Mouse (Mus musculus) large intestine, adult 2 months (tissue): Measurements from ENCODE around the gene Limch1. TPM values are rescaled to one million over a fixed set of nuclear protein-coding genes. Genes with fewer than 3 reads are reported as not detected.

ENCODE experiments used
- DNase-seq: peaks from one replicate; pipeline ENCODE4 v3.0.0-alpha.2; 2012; ENCODE audit warnings: low read depth, low spot score
- WGBS: fragments of 180-500 bp; shearing (Covaris S2); methylation state at CpG from one replicate; pipeline ENCODE4 v1.1.7; 2018; 5-methylcytosine and 5-hydroxymethylcytosine counted together
- polyA plus RNA-seq: library from polyadenylated mRNA; depleted of rRNA; stranded (reverse); fragments of >200 nt; gene quantifications from 2 replicates; pipeline ENCODE4 v1.2.3, GENCODE M21; 2012; rRNA removed

The Limch1 gene
- 1.3 and 1.6 TPM in 2 replicates for polyA plus RNA-seq

DNA sequence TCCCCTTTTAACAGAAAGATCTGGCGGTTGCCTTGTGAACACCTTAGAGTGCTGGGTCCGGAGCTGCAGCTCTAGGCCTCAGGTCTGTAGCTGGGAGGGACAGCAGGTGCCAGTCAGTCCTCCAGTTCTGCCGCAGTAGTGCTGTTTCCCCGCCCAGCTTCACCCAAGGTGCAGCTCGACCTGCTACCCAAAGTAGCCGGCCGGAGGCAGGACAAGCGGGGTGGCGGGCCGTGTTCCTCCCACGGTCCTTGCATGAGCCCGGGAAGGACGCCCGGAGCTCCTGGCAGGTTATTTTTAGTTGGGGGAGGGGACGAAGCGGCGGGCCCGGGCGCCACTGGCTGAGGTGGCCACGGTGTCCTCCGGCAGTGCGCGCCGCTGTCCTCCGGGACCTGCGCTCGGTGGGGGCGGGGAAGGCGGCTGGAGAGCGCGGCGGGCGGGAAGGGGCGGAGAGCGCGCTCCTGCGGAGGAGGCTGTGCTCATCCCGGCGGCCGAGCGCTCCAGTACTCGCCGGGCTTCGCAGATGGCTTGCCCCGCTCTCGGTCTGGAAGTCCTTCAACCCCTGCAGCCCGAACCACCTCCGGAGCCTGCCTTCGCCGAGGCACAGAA, at the start of gene Limch1:
Limch1 (plus strand) TSS at position 438 of the 606 bp plus-strand sequence.
- 3% methylated on average over 50 of the region's 50 CpGs for WGBS
- DNase-seq = no peak

DNA sequence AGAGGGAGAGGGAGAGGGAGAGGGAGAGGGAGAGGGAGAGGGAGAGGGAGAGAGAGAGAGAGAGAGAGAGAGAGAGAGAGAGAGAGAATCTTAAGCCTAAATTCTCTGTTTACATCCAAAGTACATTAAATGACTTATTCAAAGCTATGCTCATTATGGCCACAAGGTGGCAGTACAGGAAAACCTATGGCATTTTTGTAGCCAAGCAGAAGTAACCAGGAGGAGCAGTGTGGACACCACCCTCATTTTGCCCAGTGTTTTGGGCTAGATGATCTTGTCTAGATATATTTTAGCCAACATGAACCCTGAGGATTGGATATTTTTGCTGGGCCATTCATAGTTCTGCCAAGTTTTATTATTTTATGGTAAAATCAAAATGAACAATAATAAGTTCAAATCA, 48.5 kb upstream of the Limch1 start:
- DNase-seq = peak; percentile 29

GRCm38 (mm10) chr5:66699911-66700310, 45.7 kb upstream of the Limch1 start:
- DNase-seq = no peak
- WGBS = 58% methylated on average over 6 of the region's 6 CpGs

- 86% methylated on average over 4 of the region's 4 CpGs for WGBS
- DNase-seq = no peak
Observed at GRCm38 (mm10) chr5:66701951-66702350, 43.7 kb upstream of the Limch1 start.

DNA sequence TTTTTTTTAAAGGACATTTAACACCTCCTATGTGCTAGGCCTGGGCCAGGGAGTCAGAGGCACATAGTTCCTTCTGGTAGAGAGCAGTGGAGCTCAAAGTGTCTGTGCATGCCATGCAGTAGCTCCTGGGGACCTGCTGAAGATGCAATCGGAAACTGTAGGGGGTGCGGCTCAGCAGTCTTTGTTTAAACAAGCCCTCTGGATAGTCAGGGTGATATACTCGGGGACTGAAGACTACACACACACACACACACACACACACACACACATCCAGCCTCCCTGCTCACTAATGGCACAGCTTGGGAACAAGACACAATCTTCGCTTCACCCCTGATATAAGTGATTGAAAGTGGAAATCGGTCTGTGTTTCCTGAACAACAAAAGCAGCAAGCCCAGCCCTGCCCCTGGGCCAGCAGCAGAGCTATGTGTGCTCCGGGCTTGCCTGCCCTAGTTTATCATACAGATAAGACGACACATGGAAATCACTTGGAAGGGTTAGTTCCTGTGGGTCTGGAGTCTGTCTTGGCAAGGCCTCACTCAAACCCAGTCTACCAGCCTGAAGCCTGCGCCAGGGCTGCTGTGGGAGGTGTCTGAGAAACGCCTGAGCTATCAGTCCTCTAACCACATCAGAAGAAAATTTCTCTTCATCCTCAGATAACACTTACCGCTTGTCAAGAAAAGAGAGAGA, 42.2 kb upstream of the Limch1 start:
- 41% methylated on average over 10 of the region's 10 CpGs for WGBS
- DNase-seq = no peak

- no peak for DNase-seq
- WGBS = 72% methylated on average over 5 of the region's 5 CpGs
Observed at GRCm38 (mm10) chr5:66707859-66708258, 37.8 kb upstream of the Limch1 start.

DNA sequence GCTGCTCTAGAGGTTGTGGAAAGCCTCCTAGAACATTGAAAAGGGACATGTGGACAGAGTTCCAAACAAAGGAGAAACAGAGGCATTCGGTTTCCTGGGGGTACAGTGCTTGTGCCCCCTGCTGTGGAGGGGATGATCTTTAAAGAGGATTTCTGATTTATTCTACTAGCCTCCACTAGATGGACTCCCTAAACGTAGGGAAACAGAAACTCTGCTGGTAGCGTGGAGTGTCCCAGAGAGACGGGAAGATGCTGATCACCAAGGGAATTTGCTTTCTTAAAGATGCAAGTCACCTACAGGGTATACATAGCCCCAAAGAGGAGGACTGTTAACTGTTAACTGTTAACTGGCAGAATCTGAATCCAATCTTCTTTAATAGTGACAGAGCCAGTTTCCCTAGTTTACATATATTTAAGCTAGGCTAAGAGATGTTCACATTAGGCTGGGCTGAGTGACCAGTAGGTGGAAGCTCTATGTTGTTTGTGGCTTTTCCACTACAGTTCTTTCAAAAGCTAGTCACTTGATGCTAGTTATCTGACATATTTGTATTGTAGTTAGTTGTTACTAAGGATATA, 35.1 kb upstream of the Limch1 start:
- DNase-seq = no peak
- WGBS = 14% methylated on average over 4 of the region's 4 CpGs

GRCm38 (mm10) chr5:66712801-66713200, 32.8 kb upstream of the Limch1 start:
- no peak for DNase-seq

DNA sequence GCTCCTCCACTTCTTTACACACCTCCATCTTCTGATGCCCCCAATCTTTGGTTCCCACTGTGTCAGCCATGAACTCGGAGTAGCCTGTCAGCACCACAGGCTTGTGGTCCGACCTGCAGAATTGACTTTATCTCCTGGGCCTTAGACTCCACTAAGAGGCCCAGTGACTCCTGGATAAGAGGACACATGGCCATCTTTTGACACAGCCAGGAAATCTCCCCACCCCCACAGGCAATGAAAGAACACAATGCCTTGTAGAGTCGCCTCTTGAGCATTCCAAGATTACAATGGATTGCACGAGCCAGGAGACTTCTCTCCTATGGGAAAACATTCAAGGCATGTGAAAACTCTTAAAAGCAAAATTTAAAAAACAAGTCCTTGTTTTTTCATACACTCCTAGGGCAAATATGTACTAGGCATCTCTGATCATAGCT, 30.1 kb upstream of the Limch1 start:
- no peak for DNase-seq
- 70% methylated on average over 4 of the region's 4 CpGs for WGBS

More at GRCm38 (mm10) chr5:66712801-66713200, 32.8 kb upstream of the Limch1 start:
- 52% methylated on average over 6 of the region's 6 CpGs for WGBS

DNA sequence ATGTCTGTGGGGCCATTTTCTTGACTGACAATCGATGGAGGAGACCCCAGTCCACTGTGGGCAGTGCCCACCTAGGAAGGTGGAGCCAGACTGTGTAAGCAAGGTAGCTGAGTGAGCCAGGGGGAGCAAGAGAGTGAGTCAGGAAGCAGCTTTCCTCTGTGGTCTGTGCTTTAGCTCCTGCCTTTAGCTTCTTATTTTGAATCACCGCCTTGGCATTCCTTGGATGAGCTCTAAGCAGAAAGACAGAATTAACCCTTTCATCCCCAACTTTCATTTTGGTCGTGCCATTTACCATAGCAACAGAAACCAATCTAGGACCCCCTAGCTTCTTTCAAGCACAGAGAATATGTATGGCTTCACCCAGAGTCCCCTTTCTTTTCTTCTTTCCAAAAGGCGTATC, 27.7 kb upstream of the Limch1 start:
- DNase-seq = no peak
- WGBS = 57% methylated on average over 4 of the region's 4 CpGs

DNA sequence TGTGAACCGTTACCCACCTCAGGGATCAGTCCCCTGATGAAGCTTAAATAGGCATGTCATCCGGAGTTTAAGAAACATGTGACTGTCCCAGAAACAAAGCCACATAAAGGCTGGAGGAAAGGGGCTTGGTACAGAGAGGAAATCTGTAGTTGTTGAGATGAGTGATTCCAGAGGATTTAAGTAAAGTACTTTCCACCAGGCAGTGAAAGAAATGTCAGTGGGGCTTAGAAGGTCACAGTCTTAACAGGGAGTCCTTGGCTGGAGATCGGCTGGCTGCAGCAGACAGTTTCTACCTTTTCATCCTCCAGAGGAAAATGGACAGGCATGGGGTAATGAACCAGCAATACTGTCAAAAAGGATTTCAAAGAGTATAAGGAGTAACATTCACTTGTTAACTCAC, 27.2 kb upstream of the Limch1 start:
- no peak for DNase-seq
- WGBS = 69% methylated on average over 3 of the region's 3 CpGs

DNA sequence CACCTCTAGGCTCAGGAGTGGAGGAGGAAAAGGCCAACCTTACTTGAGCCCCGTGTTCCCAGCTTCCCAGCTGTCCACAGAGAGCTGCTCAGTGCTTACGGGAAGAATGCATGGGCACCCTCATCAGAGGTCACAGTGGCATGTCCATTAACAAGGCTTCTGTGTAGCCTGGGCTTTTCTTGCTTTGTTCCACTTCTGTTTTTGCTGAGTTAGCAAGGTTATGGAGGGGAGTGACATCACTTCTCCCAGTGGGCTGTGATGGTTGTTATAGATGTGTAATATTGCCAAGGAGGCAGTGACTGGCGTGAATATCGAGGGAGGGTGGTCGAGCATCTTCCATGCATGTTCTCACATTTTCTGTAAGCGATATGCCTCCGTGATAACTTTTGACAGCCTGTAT, 26.7 kb upstream of the Limch1 start:
- WGBS = 76% methylated on average over 7 of the region's 7 CpGs
- no peak for DNase-seq

DNA sequence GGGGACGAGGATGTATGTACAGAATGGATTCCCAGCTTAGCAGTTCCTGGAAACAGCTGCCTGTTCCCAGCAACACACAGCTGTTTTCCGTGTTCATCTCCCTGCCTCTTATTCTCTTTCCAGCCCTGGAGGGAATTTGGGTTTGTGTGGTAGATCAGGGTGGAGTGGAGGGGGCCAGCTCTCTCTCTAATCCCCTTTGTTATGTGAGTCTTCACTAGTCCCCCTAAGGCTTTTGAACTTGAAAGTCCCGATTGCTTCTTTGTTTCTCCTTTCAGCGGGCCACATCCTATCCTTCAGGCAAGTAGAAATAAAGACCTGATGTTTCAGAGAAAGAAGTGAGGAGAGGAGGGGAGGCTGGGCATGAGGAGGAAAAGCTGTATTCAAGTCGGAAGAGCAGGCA, 24.7 kb upstream of the Limch1 start:
- 59% methylated on average over 5 of the region's 5 CpGs for WGBS
- no peak for DNase-seq

DNA sequence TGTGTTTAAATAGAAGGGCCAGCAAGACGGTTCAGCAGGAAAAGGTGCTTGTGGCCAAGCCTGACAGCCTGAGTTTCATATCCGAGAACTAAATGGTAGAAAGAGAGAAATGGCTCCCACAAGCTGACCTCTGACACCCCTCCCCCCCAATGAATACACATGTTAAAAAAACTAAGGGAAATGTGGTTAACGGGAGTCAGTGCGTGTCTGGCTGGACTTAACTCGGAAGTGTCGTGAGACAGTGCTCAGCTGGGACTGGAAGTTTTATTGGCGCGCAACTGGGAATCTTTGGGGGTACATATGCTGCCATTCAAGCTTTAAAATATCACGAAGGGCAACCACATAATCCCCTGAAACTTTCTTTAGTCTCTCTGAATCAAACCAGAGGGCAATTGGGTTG, 23.0 kb upstream of the Limch1 start:
- 78% methylated on average over 9 of the region's 9 CpGs for WGBS

DNA sequence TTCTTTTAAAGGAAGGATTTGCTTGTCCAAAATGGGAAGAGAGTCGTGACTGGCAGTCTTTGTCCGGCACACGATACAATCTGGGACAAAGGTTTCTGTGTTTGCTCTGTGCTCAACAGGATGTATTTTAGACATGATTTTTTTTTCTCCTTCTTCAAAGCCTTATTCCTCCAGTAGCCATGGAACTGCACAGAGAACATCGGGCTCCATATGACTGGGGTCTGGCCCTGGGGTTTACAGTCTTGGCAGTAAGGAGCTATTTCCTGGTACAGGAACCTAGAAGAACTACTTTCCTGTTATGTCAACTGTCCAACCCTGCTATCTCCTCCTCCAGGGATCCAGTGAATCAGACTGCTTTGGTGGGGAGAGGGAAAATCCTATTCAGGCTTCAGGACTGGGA, 22.6 kb upstream of the Limch1 start:
- DNase-seq = no peak
- 26% methylated on average over 4 of the region's 4 CpGs for WGBS

More for the DNA sequence above, 23.0 kb upstream of the Limch1 start:
- no peak for DNase-seq

- 50% methylated on average over 3 of the region's 3 CpGs for WGBS
- no peak for DNase-seq
Observed at GRCm38 (mm10) chr5:66723626-66724025, 22.0 kb upstream of the Limch1 start.

- DNase-seq = no peak
- WGBS = 88% methylated on average over 4 of the region's 4 CpGs
Observed at GRCm38 (mm10) chr5:66729306-66729705, 16.3 kb upstream of the Limch1 start.

DNA sequence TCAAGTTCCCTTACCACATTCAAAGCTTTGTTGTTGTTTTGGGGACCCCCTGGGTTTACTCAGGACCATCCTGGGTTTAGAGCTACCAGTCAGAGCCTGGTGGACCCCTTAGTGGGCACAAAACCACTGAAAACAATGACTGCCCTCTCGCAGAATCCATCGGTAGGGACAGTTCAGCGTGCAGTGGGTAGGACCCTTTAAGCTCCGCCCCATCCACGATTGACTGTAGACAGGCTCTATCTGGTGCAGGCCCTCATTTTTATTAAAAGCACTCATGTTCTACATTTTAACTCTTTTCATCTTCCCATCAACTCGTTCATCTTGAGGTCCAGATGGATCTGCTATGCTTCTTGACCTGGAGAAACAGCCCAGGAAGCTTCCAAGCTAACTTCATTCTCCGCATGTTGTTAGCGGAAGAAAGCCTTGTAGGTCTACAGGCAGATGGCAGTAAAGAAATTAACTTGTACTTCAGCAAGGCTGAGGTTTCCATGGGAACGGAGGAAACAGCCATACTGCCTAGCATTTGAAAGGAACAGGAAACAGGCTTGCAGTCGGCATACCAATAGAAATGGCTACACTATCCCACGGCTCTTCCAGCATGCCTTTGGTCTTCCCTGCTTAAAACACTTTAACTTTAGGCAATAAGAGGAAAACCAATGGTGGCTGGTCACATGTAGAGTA, 14.9 kb upstream of the Limch1 start:
- no peak for DNase-seq
- WGBS = 41% methylated on average over 11 of the region's 11 CpGs

DNA sequence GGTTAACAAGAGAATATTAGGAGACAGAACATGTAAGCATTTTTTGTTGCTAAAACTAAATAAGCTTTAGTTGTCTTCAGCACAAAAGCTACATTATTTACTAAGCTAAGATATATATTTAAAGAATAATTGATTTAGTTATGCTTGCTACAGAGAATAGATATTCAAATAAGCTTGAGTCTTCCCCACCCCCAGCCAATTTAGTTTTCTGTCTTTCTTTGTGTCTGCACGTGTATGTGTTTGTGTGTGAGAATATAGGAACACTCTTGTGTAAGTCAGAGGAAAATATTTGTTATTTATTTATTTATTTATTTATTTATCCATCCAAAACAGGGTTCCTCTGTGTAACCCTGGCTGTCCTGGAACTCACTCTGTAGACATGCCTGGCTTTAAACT, 14.3 kb upstream of the Limch1 start:
- no peak for DNase-seq
- 81% methylated on average over 1 of the region's 1 CpGs for WGBS

DNA sequence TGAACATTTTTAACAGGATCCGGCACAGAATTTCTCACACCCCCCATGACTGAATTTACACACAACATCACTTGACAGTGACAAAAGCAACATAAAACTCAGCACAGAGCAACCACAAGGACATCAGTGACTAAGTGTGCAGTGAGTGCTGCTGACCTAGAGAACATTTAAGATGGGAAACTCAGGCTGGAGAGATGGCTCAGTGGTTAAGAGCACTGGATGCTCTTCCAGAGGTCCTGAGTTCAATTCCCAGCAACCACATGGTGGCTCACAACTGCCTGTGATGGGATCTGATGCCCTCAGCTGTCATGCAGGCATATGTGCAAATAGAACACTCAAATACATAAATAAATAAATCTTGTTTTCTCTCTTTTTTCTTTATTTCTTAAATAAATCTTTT, 12.1 kb upstream of the Limch1 start:
- no peak for DNase-seq
- 93% methylated on average over 1 of the region's 1 CpGs for WGBS

- 93% methylated on average over 3 of the region's 3 CpGs for WGBS
- no peak for DNase-seq
Observed at GRCm38 (mm10) chr5:66739376-66739775, 6.3 kb upstream of the Limch1 start.
